Mouse (Mus musculus): ENCODE results near the gene Slc18b1. TPM values are rescaled to one million over a fixed set of nuclear protein-coding genes. Genes with fewer than 3 reads are reported as not detected.

Slc18b1 gene
- total RNA-seq, 2 experiments from 2014 or later = 6.3 to 8.0 TPM

GRCm38 (mm10) chr10:23804665-23805064, 7.9 kb downstream of the Slc18b1 start:
- intact Hi-C loops (cut with DNase I) = no loop called here
- DNase-seq = no peak

DNA sequence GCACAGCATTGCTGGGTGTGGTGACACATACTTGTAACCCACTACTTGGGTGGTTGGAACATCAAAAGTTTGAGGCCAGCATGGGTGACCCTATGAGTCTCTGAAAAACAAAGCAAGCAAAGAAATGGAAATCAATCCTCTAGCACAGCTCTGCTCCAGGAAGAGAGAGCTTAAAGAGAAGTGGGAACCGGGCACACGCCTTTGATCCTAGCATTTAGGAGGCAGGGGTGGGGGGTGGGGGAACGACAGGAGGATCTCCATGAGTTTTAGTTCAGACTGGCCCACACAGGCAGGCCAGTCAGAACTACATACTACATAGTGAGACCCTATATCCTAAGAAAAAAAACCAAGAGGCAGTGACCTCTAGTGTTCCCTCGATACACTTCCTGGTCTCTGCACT, 9.4 kb downstream of the Slc18b1 start:
- DNase-seq = no peak
- intact Hi-C loops (cut with DNase I) = no loop called here

DNA sequence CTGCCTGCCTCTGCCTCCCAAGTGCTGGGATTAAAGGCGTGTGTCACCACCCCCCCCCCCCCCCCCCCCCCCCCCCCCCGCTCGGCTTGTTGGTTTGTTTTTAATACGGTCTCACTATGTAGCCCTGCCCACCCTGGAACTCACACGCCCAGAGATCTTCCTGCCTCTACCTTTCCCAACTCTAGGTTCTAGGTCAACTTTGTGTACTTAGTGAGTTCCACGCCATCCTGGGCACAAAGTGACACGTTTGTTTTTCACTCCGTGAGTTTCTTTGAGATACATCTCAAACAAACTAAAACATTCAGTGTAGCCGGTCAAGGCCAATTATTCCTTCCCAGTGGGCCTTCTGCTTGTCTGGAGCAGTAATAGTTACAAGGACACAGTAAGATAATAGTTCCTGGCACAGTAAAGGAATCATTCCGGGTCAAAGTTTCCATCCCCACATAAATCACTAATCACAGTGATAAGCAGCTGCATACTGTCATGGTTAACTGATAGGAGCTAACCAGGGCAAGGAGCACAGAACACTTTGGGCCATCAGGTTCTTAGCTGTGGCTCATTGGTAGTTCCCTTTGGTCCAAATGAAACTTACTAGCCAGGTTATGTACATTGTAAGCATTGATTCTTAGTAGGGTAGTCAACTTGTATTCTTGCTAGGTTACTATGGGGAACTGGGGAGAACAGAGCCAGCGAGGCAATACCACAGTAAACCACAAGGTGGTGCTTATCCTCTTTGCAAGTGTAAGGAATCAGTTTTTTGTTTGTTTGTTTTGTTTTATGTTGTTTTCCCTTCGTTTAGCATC, 15.1 kb downstream of the Slc18b1 start:
- peak; percentile 59 to 75 for DNase-seq
- intact Hi-C loops (cut with DNase I) = loop anchor here (2.0 kb wide), 1 partner anchor 269 kb away; no protein-coding TSS in a partner anchor

GRCm38 (mm10) chr10:23812438-23812759, 15.6 kb downstream of the Slc18b1 start:
- intact Hi-C loops (cut with DNase I) = loop anchor here (2.0 kb wide), 1 partner anchor 268 kb away; no protein-coding TSS in a partner anchor
- DNase-seq = no peak

GRCm38 (mm10) chr10:23812852-23813766, 16.3 kb downstream of the Slc18b1 start:
- intact Hi-C loops (cut with DNase I) = loop anchor here (2.0 kb wide), 1 partner anchor 268 kb away; no protein-coding TSS in a partner anchor
- DNase-seq = no peak

DNA sequence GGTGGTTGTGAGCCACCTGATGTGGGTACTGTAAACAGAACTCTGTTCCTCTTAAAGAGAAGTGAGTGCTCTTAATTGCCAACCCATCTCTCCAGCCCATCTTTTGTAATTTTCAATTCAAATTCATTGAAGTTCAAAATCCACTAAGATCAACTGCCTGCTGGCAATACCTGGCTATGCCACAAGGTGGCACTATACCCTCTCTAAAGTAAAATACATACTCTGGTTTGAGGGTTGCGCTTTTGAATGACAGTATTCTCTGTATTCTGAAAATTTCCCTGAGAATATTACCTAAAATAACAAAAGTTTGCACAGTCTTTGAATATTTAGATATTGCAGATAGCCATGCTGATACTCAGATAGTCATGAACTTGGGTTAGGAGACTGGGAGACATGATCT, 18.4 kb downstream of the Slc18b1 start:
- intact Hi-C loops (cut with DNase I) = loop anchor here (1.0 to 5.0 kb wide), 3 partner anchors 296 to 482 kb away; no protein-coding TSS in a partner anchor
- peak; percentile 72 to 85 for DNase-seq

GRCm38 (mm10) chr10:23816241-23816640, 19.5 kb downstream of the Slc18b1 start:
- intact Hi-C loops (cut with DNase I) = loop anchor here (5.0 kb wide), 1 partner anchor 481 kb away; no protein-coding TSS in a partner anchor
- no peak for DNase-seq

- intact Hi-C loops (cut with DNase I) = no loop called here
- no peak for DNase-seq
These were observed 29.7 kb downstream of the Slc18b1 start for GRCm38 (mm10) chr10:23826516-23826915.

- intact Hi-C loops (cut with DNase I) = no loop called here
- DNase-seq = peak in 1 of 2 experiments; percentile 26
These were observed 39.5 kb downstream of the Slc18b1 start for GRCm38 (mm10) chr10:23836003-23836964.

GRCm38 (mm10) chr10:23837115-23837514, 40.3 kb downstream of the Slc18b1 start:
- DNase-seq = no peak
- intact Hi-C loops (cut with DNase I) = no loop called here

- intact Hi-C loops (cut with DNase I) = no loop called here
- DNase-seq = no peak
These were observed 42.1 kb downstream of the Slc18b1 start for GRCm38 (mm10) chr10:23838910-23839309.

DNA sequence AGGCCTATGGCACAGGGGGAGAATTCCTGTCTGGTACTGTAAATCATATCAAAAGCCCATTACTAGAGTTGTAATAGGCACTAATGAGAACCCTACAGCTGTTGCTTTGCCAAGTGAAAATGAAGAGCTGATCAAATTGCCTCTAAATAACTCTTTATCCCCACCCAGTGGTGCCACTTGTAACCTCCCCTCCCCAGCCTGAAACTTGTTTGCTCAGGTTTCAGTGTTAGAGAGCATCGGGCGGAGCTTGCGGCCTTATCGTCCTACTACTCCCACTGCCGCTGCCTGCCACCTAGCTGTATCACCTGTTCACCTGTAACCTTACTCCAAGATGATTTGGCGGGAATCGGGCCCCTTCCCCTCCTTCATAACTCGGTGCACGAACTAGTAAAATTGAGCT, 42.6 kb downstream of the Slc18b1 start:
- DNase-seq = no peak
- intact Hi-C loops (cut with DNase I) = no loop called here

DNA sequence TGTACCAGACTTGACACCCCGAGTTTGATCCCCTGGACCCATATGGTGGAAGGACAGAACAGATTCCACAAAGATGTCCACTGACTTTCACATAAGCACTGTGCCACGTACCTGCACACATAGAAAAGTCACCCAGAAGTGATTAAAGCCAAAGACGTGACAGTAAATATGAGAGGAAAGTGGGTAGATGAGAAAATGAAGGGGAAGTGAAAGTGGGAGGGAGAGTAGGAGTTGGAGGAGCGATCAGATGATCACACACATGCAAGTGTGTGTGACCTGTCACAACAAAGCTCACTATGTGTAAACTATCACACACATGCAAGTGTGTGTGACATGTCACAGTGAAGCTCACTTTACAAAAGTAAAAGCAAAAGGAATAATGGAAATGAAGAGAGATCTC, 43.7 kb downstream of the Slc18b1 start:
- intact Hi-C loops (cut with DNase I) = no loop called here
- DNase-seq = no peak

- DNase-seq = no peak
- intact Hi-C loops (cut with DNase I) = no loop called here
These were observed 54.6 kb downstream of the Slc18b1 start, which contains the start of gene Vnn3 for GRCm38 (mm10) chr10:23851228-23851912. TSS of gene Vnn3 (plus strand) at chr10:23851462.

- no peak for DNase-seq
- intact Hi-C loops (cut with DNase I) = no loop called here
These were observed 55.3 kb downstream of the Slc18b1 start for GRCm38 (mm10) chr10:23852096-23852495.

DNA sequence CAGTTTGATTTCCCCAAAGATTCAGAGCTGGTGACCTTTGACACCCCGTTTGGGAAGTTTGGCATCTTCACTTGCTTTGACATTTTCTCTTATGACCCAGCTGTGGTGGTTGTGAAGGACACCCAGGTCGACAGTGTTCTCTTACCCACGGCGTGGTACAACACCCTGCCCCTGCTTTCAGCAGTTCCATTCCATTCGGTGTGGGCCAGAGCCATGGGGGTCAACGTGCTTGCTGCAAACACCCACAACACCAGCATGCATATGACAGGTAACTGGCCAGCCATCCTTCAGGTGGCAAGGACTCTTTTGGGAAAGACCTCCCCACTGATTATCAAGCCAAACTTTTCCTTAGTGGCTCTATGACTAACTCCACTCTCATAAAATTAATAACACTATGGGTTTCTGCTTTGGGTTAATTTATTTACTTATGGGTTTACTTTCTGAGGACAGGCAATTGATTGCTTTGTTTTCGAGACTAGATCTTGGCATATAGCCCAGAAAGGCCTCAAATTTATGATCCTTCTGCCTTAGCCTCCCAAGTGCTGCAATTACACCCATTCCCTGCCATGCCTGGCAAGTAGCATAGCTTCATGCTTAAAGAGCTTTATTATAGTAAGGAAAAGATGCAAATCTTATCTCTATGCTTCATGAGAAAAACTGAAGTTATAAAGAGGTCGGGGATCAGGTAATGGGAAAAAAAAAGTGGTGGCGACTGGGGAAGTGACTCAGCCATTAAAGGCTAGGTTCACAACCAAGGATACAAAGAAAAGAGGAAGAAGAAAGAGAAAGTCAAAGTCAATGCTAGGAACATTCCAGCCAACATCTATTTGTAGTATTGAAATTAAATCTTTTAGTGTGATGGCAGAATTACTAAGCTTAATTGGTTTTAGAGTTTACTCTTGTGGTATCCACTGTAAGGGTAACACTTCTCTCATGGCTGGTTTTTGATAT, 67.9 kb downstream of the Slc18b1 start:
- intact Hi-C loops (cut with DNase I) = no loop called here
- no peak for DNase-seq
